Mouse (Mus musculus): ENCODE results near the gene Fndc3b.

GRCm38 (mm10) chr3:27603905-27604620 is 107.0 kb downstream of the Fndc3b start:
- TF ChIP-seq EP300 (IDR thresholded peaks at IDR 0.05; ENCODE audit: low read depth) = no peak
- TF ChIP-seq CTCF (IDR thresholded peaks at IDR 0.05; ENCODE audit: low read depth) = no peak

All from liver, embryonic 14.5 days (tissue).